Mouse (Mus musculus) heart, embryonic 11.5 days (tissue): ENCODE results near the gene Olfr1373. TPM values are rescaled to one million over a fixed set of nuclear protein-coding genes. Genes with fewer than 3 reads are reported as not detected.
"Not testable (repeated sequence)": the region's sequence is repeated elsewhere in the genome, so short reads cannot be mapped to it uniquely, and the experiment has no call there.

ENCODE experiments used
- ATAC-seq: fragments of 200-750 bp; cut with Nextera tagmentation; replicated peaks from 2 replicates; pipeline ENCODE4 v1.8.0; 2017; ENCODE audit warnings: moderate library complexity; ENCODE audit not compliant: insufficient number of reproducible peaks, low FRiP score, low TSS enrichment
- H3K27ac ChIP-seq: fragments of 300-500 bp; sonication (generic); 2 replicates; pipeline ENCODE4 v1.5.1; 2014; ENCODE audit warnings: mild to moderate bottlenecking, low read depth, low read length
- H3K27me3 ChIP-seq: fragments of 300-500 bp; sonication (generic); 2 replicates; pipeline ENCODE4 v1.6.1; 2014; ENCODE audit warnings: mild to moderate bottlenecking, low read length, mixed read lengths; ENCODE audit not compliant: control insufficient read depth, insufficient read depth
- H3K36me3 ChIP-seq: fragments of 300-500 bp; sonication (generic); 2 replicates; pipeline ENCODE4 v1.6.1; 2014; ENCODE audit warnings: mild to moderate bottlenecking, low read length, moderate library complexity, mixed read lengths; ENCODE audit not compliant: control insufficient read depth, insufficient read depth
- H3K4me1 ChIP-seq: fragments of 300-500 bp; sonication (generic); 2 replicates; pipeline ENCODE4 v1.6.1; 2014; ENCODE audit warnings: low read length; ENCODE audit not compliant: control insufficient read depth, insufficient read depth
- H3K4me2 ChIP-seq: fragments of 300-500 bp; sonication (generic); 2 replicates; pipeline ENCODE4 v1.6.1; 2014; ENCODE audit warnings: mild to moderate bottlenecking, moderate library complexity
- H3K4me3 ChIP-seq: fragments of 300-500 bp; sonication (generic); 2 replicates; pipeline ENCODE4 v1.5.1; 2014; ENCODE audit warnings: low read depth, low read length
- H3K9ac ChIP-seq: fragments of 300-500 bp; sonication (generic); 2 replicates; pipeline ENCODE4 v1.6.1; 2014; ENCODE audit warnings: mild to moderate bottlenecking, low read depth, low read length, moderate library complexity
- H3K9me3 ChIP-seq: fragments of 300-500 bp; sonication (generic); replicated peaks from 2 replicates; pipeline ENCODE4 v1.6.1; 2016; ENCODE audit warnings: low read length; ENCODE audit not compliant: control insufficient read depth
- WGBS: fragments of 180-500 bp; shearing (Covaris S2); extraction: QIAGEN DNeasy Blood & Tissue Kit; methylation state at CpG from one replicate; pipeline ENCODE4 v1.1.7; 2014; ENCODE audit not compliant: insufficient replicate concordance; 5-methylcytosine and 5-hydroxymethylcytosine counted together
- polyA plus RNA-seq: library from polyadenylated mRNA; unstranded; fragments of >200 nt; fragmentation: Nextera tagmentation; extraction: Ambion mirVana; gene quantifications from 2 replicates; pipeline ENCODE4 v1.2.1, GENCODE M21; 2014

The Olfr1373 gene
- polyA plus RNA-seq, 1 experiment from 2014 or later, result not detected

GRCm38 (mm10) chr11:52129621-52130450, 15.5 kb downstream of the Olfr1373 start:
- no peak overlapping the region for H3K9ac ChIP-seq
- no peak overlapping the region for H3K27ac ChIP-seq

DNA sequence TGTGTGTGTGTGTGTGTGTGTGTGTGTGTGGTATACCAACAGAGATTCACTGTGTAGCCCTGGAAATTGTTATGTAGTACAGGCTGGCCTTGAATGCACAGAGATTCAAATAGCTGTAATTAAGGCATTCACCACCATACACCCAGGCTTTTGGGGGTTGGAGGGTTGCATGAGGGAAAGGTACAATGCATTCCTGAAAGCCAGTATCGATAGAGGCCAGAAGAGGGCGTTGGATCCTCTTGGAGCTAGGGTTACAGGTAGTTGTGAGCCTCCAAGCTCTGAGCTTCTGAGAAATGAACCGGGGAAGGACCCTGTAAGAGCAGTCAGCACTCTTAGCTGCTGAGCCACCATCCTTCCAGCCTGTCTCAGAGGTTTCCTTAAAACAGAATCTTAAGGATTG, 16.2 kb downstream of the Olfr1373 start:
- Histone ChIP-seq H3K36me3 (peaks cover 11% of the 10 kb centered on the region; the same call in 1 of the 2 replicates), H3K9me3 (no peaks in the 10 kb centered on the region), H3K9ac (no peak overlapping the region), H3K27ac (no peak overlapping the region), H3K4me1 (peaks cover 3% of the 10 kb centered on the region), H3K4me3 (no peak overlapping the region), H3K4me2 (no peak overlapping the region), H3K27me3 (no peaks in the 10 kb centered on the region)
- ATAC-seq, result no peak
- WGBS, result 35% methylated on average over 3 of the region's 3 CpGs

More at GRCm38 (mm10) chr11:52129621-52130450, 15.5 kb downstream of the Olfr1373 start:
- WGBS, result 66% methylated on average over 10 of the region's 10 CpGs
- peaks cover 5% of the 10 kb centered on the region; the same call in 1 of the 2 replicates for H3K36me3 ChIP-seq
- H3K4me1 ChIP-seq, result peaks cover 3% of the 10 kb centered on the region
- ATAC-seq, result no peak
- no peak overlapping the region for H3K4me3 ChIP-seq
- no peaks in the 10 kb centered on the region for H3K27me3 ChIP-seq
- no peak overlapping the region for H3K4me2 ChIP-seq
- no peaks in the 10 kb centered on the region for H3K9me3 ChIP-seq

GRCm38 (mm10) chr11:52128316-52129061, 16.8 kb downstream of the Olfr1373 start:
- peaks cover 16% of the 10 kb centered on the region for H3K36me3 ChIP-seq
- no peak overlapping the region for H3K4me2 ChIP-seq
- H3K9me3 ChIP-seq, result no peaks in the 10 kb centered on the region
- peaks cover 3% of the 10 kb centered on the region for H3K4me1 ChIP-seq
- WGBS, result 67% methylated on average over 5 of the region's 5 CpGs
- H3K27ac ChIP-seq, result no peak overlapping the region
- ATAC-seq, result no peak
- no peak overlapping the region for H3K9ac ChIP-seq
- H3K4me3 ChIP-seq, result no peak overlapping the region
- no peaks in the 10 kb centered on the region for H3K27me3 ChIP-seq

DNA sequence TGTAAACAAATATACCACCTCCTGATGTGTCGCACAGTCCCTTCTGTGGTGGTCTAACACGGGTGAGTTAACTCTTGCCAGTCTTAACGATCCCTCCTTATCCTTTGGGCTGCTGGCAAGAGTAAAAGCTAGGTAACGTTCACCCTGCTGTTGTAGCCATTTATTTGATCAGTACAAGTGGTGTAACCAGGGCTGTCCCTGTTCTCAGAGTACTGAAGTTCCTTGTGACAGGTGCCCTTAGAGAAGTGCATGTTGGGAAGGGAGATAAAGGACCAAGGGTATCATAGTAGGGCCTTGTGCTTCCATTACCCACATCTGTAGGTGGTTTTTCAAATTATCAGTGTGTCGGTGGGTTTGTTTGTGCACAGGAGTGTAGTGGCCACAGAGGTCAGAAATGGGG, 17.6 kb downstream of the Olfr1373 start:
- H3K9ac ChIP-seq, result no peak overlapping the region
- no peak overlapping the region for H3K4me2 ChIP-seq
- H3K4me1 ChIP-seq, result peaks cover 3% of the 10 kb centered on the region
- H3K9me3 ChIP-seq, result no peaks in the 10 kb centered on the region
- H3K4me3 ChIP-seq, result no peak overlapping the region
- H3K27me3 ChIP-seq, result no peaks in the 10 kb centered on the region
- H3K27ac ChIP-seq, result no peak overlapping the region
- WGBS, result 74% methylated on average over 5 of the region's 5 CpGs
- no peak for ATAC-seq
- peaks cover 16% of the 10 kb centered on the region for H3K36me3 ChIP-seq

DNA sequence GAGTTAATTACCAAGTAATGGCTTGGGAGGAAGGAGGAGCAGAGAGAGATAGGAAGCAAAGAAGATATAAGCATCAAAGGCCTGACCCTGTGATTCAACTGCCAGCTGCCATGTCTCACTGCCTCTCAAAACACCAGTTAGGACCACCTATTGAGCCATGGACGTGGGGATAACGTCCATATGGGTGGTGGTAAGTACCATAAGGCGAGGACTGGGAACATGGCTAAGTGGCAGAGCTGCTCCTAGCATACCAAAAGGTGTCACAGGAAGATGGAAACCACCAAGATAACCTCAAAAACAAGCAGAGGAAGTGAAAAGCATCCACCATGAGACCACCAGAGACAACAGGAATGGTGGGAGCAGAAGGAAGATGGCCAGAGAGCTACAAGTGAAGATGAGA, 18.2 kb downstream of the Olfr1373 start:
- ATAC-seq, result no peak
- WGBS, result 62% methylated on average over 3 of the region's 3 CpGs

GRCm38 (mm10) chr11:52124468-52124867, 20.9 kb downstream of the Olfr1373 start:
- Histone ChIP-seq H3K4me1 (no peaks in the 10 kb centered on the region; the same call in 1 of the 2 replicates), H3K9me3 (peaks cover 3% of the 10 kb centered on the region; the same call in 1 of the 2 replicates), H3K9ac (no peak overlapping the region), H3K4me3 (no peak overlapping the region), H3K27ac (no peak overlapping the region), H3K4me2 (no peak overlapping the region), H3K27me3 (no peaks in the 10 kb centered on the region), H3K36me3 (peaks cover 38% of the 10 kb centered on the region)
- WGBS, result 89% methylated on average over 4 of the region's 4 CpGs
- no peak for ATAC-seq

More for the DNA sequence above, 18.2 kb downstream of the Olfr1373 start:
- H3K27me3 ChIP-seq, result no peaks in the 10 kb centered on the region
- no peak overlapping the region for H3K4me2 ChIP-seq
- H3K9ac ChIP-seq, result no peak overlapping the region
- H3K4me3 ChIP-seq, result no peak overlapping the region
- H3K9me3 ChIP-seq, result no peaks in the 10 kb centered on the region
- peaks cover 3% of the 10 kb centered on the region for H3K4me1 ChIP-seq
- H3K27ac ChIP-seq, result no peak overlapping the region
- H3K36me3 ChIP-seq, result peaks cover 21% of the 10 kb centered on the region

DNA sequence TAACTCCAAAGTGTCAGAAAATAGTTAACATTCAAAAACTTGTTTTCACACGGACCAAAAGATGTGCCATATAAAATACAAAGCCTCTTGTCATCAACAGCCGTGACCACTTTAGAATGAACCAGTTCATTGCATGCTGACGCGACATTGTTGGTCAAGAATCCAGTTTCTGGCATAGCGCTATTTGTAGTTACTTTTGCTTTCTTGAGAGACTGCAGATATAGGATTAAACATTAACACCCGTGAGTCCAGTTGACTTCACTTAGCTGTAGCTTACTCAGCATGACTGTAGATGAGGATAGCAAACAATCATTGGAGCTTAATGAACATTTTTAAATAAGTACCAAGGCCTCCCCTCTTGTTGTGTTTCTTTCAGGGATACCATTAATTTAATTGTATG, 23.3 kb downstream of the Olfr1373 start:
- H3K9ac ChIP-seq, result no peak overlapping the region
- no peak overlapping the region for H3K4me3 ChIP-seq
- H3K4me2 ChIP-seq, result no peak overlapping the region
- H3K9me3 ChIP-seq, result peaks cover 3% of the 10 kb centered on the region; the same call in 1 of the 2 replicates
- no peak overlapping the region for H3K27ac ChIP-seq
- peaks cover 57% of the 10 kb centered on the region for H3K36me3 ChIP-seq
- 89% methylated on average over 6 of the region's 6 CpGs for WGBS
- H3K27me3 ChIP-seq, result no peaks in the 10 kb centered on the region
- no peaks in the 10 kb centered on the region for H3K4me1 ChIP-seq
- no peak for ATAC-seq

DNA sequence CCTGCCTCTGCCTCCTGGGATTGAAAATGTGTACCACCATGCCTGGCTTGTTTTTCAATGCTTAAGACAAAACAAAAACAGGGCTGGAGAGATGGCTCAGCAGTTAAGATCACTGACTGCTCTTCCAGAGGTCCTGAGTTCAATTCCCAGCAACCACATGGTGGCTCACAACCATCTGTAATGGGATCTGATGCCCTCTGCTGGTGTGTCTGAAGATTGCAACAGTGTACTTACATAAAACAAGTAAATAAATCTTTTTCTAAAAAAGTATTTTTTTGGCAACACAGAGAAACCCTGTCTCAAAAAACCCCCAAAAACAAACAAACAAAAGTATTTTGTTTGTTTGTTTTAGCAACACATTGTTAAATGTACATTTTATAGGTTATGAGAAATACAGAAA, 24.9 kb downstream of the Olfr1373 start:
- H3K27me3 ChIP-seq, H3K4me2 ChIP-seq, H3K4me3 ChIP-seq, H3K4me1 ChIP-seq, H3K9ac ChIP-seq, ATAC-seq, H3K27ac ChIP-seq, H3K9me3 ChIP-seq: not testable (repeated sequence)
- H3K36me3 ChIP-seq, result peaks cover 53% of the 10 kb centered on the region
